Mouse (Mus musculus) hindbrain, postnatal 0 days (tissue): ENCODE data around the gene Spopl. TPM values are rescaled to one million over a fixed set of nuclear protein-coding genes. Genes with fewer than 3 reads are reported as not detected.
"Not testable (repeated sequence)": the region's sequence is repeated elsewhere in the genome, so short reads cannot be mapped to it uniquely, and the experiment has no call there.

ENCODE experiments used
- ATAC-seq: fragments of 200-750 bp; cut with Nextera tagmentation; 2 replicates; pipeline ENCODE4 v1.8.0; 2017; ENCODE audit warnings: mild to moderate bottlenecking, moderate TSS enrichment, moderate library complexity
- DNase-seq: peaks from one replicate; pipeline ENCODE4 v3.0.0-alpha.2; 2015; ENCODE audit warnings: low spot score
- H3K27ac ChIP-seq: fragments of 300-500 bp; sonication (generic); 2 replicates; pipeline ENCODE4 v1.5.1; 2014; ENCODE audit warnings: mild to moderate bottlenecking
- H3K27me3 ChIP-seq: fragments of 300-500 bp; sonication (generic); 2 replicates; pipeline ENCODE4 v1.6.1; 2014; ENCODE audit warnings: low read length, mixed read lengths; ENCODE audit not compliant: insufficient read depth
- H3K36me3 ChIP-seq: fragments of 300-500 bp; sonication (generic); 2 replicates; pipeline ENCODE4 v1.6.1; 2014; ENCODE audit warnings: low read length, mixed read lengths; ENCODE audit not compliant: insufficient read depth
- H3K4me1 ChIP-seq: fragments of 300-500 bp; sonication (generic); 2 replicates; pipeline ENCODE4 v1.6.1; 2014; ENCODE audit warnings: antibody characterized with exemption, low read length, mixed read lengths; ENCODE audit not compliant: insufficient read depth
- H3K4me2 ChIP-seq: fragments of 300-500 bp; sonication (generic); 2 replicates; pipeline ENCODE4 v1.6.1; 2014; ENCODE audit warnings: low read depth, mild to moderate bottlenecking, low read length, moderate library complexity, mixed read lengths
- H3K4me3 ChIP-seq: fragments of 300-500 bp; sonication (generic); 2 replicates; pipeline ENCODE4 v1.5.1; 2014; ENCODE audit warnings: low read length
- H3K9ac ChIP-seq: fragments of 300-500 bp; sonication (generic); replicated peaks from 2 replicates; pipeline ENCODE4 v1.6.1; 2014; ENCODE audit warnings: mild to moderate bottlenecking, low read length, moderate library complexity, mixed read lengths
- H3K9me3 ChIP-seq: fragments of 300-500 bp; sonication (generic); 2 replicates; pipeline ENCODE4 v1.6.1; 2016; ENCODE audit warnings: low read length, mixed read lengths
- CTCF ChIP-seq: IDR thresholded peaks from 2 replicates; pipeline ENCODE4 v1.5.1; 2016; ENCODE audit warnings: antibody characterized with exemption, control low read depth, low read depth
- WGBS: fragments of 180-500 bp; shearing (Covaris S2); extraction: QIAGEN DNeasy Blood & Tissue Kit; methylation state at CpG from one replicate; pipeline ENCODE4 v1.1.7; 2014; 5-methylcytosine and 5-hydroxymethylcytosine counted together
- polyA plus RNA-seq: library from polyadenylated mRNA; unstranded; fragments of >200 nt; fragmentation: Nextera tagmentation; extraction: Ambion mirVana; gene quantifications from 2 replicates; pipeline ENCODE4 v1.2.1, GENCODE M21; 2015
- total RNA-seq: library from RNA; depleted of rRNA; stranded (reverse); fragments of >200 nt; gene quantifications from 2 replicates; pipeline ENCODE4 v1.2.3, GENCODE M21; 2014; rRNA removed

The Spopl gene
- total RNA-seq (18.5 and 19.8 TPM in 2 replicates), polyA plus RNA-seq (6.8 and 8.4 TPM in 2 replicates)

DNA sequence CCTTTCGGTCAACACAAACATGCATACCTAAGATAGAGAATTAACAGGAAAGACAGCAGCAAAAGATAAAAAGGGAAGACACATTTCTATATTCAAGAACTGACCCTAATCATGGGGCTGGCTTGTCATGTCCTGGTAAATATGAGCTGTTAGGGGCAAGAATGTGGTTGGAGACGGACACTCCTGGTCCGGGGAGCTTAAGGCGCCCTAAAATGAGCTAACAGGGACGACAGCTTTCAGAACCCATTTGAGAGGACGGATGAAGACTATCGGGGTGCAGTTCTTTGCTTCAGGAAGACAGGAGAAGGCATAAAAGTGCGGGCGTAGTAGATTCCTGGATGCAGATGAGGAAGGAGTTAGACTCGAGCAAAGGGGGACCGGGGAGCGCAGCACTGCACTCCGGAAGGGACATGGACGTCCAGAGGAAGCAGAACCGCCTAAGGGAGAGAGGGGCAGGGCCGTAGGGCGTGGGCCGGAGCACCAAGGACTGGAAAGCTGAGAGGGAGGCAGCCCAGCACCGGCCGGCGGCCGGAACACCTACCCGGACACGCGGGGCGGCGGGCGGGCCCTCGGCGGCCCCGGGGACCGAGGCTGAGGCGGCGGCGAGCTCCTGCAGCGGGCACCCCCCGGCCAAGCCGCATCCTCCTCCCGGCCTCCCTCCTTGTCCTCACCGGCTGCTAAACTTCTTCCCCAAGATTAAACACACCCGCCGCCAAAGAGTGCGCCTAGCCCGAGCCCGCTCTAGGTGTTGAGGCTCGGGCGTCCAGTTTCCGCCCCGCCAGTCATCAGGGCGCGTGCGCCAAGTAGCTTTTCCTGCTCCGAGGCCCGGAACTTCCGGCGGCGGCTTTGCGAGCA is at the start of gene Spopl:
Spopl (minus strand) TSS at position 805 of the 855 bp plus-strand sequence.
- ATAC-seq (peak; percentile 96), DNase-seq (peak; percentile 92)
- no peaks in the 10 kb centered on the region for H3K9me3 ChIP-seq
- H3K27ac ChIP-seq: peak within 1 kb of the TSS; percentile 82
- peak within 1 kb of the TSS; percentile 95 for H3K4me3 ChIP-seq
- peak within 1 kb of the TSS; percentile 89 for H3K4me2 ChIP-seq
- 7% methylated on average over 54 of the region's 58 CpGs for WGBS
- no peaks in the 10 kb centered on the region for H3K27me3 ChIP-seq
- peak within 1 kb of the TSS; percentile 95 for H3K9ac ChIP-seq
- no peaks in the 10 kb centered on the region for H3K36me3 ChIP-seq
- H3K4me1 ChIP-seq: 0 out of 2 replicates have a peak, but pooled peaks cover 9% of the 10 kb centered on the region
- TF ChIP-seq CTCF: no peak

DNA sequence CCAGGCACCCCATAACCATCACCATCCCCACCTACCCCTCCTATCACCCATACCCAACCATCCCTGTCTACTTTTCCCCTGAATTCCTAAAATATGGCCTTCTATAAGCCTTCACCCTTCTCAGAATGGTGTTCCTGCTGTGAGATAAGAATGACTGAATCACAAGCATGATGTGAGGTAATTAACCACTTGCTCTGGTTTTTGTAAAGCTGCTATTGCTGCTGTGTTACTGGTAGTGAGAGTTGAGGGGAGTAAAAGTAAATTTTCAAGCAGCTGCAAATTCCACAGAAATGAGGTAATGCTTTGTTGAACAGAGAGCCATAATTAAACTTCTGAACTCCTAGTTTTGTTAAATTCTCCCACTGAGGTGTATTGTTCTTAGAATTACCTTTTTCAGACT is 48.2 kb upstream of the Spopl start:
- no peak overlapping the region for H3K4me3 ChIP-seq
- H3K9ac ChIP-seq: no peak overlapping the region
- H3K9me3 ChIP-seq: no peaks in the 10 kb centered on the region
- H3K4me1 ChIP-seq: no peaks in the 10 kb centered on the region
- H3K4me2 ChIP-seq: no peak overlapping the region
- no peak overlapping the region for H3K27ac ChIP-seq
- H3K27me3 ChIP-seq: no peaks in the 10 kb centered on the region
- no peak for TF ChIP-seq CTCF
- DNase-seq (no peak), ATAC-seq (no peak)
- H3K36me3 ChIP-seq: no peaks in the 10 kb centered on the region

DNA sequence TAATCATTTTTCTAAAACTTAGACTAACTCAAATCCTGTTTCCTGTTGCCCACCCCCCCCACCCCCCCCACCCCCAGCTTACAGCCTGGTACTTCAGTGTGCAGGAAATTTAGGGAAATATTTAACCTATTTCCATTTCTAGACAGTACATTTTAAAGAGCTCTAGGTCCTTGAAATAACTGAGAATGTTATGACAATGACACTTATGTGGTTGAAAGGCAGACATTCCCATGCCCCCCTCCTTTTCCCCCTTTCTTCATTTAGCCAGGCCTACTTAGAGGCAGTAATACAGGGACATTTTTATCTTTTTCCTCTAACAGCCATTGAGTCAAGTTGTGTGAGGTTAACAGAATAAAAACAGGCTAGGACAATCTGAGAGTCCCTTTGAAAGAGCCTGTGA is 46.1 kb upstream of the Spopl start:
- DNase-seq (no peak), ATAC-seq (no peak)
- no peaks in the 10 kb centered on the region for H3K36me3 ChIP-seq
- H3K27ac ChIP-seq: no peak overlapping the region
- no peak for TF ChIP-seq CTCF
- H3K4me1 ChIP-seq: no peaks in the 10 kb centered on the region
- no peak overlapping the region for H3K9ac ChIP-seq
- no peaks in the 10 kb centered on the region for H3K27me3 ChIP-seq
- H3K9me3 ChIP-seq: no peaks in the 10 kb centered on the region
- no peak overlapping the region for H3K4me2 ChIP-seq
- H3K4me3 ChIP-seq: no peak overlapping the region

DNA sequence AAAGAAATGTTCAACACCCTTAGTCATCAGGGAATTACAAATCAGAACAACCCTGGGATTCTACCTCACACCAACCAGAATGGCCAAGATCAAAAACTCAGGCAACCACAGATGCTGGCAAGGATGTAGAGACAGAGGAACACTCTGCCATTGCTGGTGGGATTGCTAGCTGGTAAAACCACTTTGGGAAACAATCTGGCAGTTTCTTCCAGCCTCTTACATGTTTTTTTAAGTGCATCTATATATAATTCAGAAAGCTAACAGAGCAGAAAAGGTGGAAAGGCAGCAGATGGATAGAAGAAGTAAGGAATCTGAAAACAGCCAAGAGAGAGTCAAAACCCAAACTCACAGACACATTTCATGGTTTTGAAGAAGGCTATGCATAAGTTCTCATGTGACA is 33.5 kb upstream of the Spopl start:
- ATAC-seq (no peak), DNase-seq (no peak)
- Histone ChIP-seq H3K4me3 (no peak overlapping the region), H3K9ac (no peak overlapping the region), H3K4me1 (no peaks in the 10 kb centered on the region), H3K27ac (no peak overlapping the region), H3K27me3 (no peaks in the 10 kb centered on the region), H3K4me2 (no peak overlapping the region), H3K36me3 (no peaks in the 10 kb centered on the region), H3K9me3 (no peaks in the 10 kb centered on the region)
- no peak for TF ChIP-seq CTCF

DNA sequence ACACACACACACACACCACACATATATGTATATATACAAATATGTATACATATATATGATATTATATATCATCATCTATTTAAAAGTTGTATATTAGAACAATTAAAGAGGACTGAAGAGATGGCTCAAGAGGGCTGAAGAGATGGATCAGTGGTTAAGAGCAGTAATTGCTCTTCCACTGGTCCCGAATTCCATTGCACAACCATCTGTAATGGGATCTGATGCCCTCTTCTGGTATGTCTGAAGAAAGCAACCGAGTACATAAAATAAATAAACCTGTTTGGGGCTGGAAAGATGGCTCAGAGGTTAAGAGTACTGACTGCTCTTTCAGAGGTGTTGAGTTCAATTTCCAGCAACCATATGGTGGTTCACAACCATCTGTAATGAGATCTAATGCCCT is 16.9 kb upstream of the Spopl start:
- TF ChIP-seq CTCF: 0 out of 2 replicates have a peak, but pooled peaks have one; percentile 16
- Histone ChIP-seq H3K4me1 (no peaks in the 10 kb centered on the region), H3K4me2 (no peak overlapping the region), H3K27ac (no peak overlapping the region), H3K9me3 (no peaks in the 10 kb centered on the region), H3K27me3 (no peaks in the 10 kb centered on the region), H3K4me3 (no peak overlapping the region), H3K36me3 (no peaks in the 10 kb centered on the region), H3K9ac (no peak overlapping the region)
- DNase-seq (no peak), ATAC-seq (no peak)
- 41% methylated on average over 2 of the region's 2 CpGs for WGBS

DNA sequence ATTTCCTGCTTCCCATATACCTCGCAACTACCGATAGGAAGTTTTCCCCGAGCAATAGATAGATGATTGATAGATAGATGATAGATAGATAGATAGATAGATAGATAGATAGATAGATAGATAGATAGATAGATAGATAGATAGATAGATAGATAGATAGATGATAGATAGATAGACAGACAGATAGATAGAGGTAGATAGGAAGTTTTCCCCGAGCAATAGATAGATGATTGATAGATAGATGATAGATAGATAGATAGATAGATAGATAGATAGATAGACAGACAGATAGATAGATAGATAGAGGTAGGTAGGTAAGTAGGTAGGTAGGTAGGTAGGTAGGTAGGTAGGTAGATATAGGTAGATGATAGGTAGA is 239 bp upstream of the Spopl start:
- H3K4me3 ChIP-seq: peak overlapping the region; percentile 95
- H3K36me3 ChIP-seq, H3K9me3 ChIP-seq, H3K4me1 ChIP-seq, DNase-seq, H3K27me3 ChIP-seq, ATAC-seq: not testable (repeated sequence)
- peak overlapping the region; percentile 89 for H3K4me2 ChIP-seq
- WGBS: 23% methylated on average over 4 of the region's 4 CpGs
- peak overlapping the region; percentile 95; the same call in 1 of the 2 replicates for H3K9ac ChIP-seq
- H3K27ac ChIP-seq: peak overlapping the region; percentile 82; the same call in 1 of the 2 replicates

DNA sequence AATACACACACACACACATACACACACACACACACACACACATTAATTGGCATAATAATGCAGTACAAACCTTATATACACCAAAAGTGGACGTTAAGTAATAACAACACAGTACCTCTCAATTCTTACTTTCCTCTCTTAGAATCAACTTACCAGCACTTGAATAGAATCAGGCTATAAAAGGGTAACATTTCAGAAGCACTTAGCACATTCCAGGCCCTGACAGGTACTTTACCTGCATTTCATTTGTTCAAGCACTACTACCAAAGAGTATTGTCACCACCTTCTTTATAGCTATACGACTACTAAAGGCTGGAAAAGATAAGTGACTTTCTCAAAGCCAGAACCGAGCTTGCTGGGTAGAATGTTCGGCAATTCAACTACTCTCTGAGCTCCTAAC is 1.3 kb downstream of the Spopl start:
- TF ChIP-seq CTCF: no peak

More for the DNA sequence above, 1.3 kb downstream of the Spopl start:
- H3K27ac ChIP-seq: no peak overlapping the region
- WGBS: 86% methylated on average over 4 of the region's 4 CpGs
- H3K4me3 ChIP-seq: peak overlapping the region; percentile 95
- DNase-seq: no peak
- H3K27me3 ChIP-seq: no peaks in the 10 kb centered on the region
- 0 out of 2 replicates have a peak, but pooled peaks cover 9% of the 10 kb centered on the region for H3K4me1 ChIP-seq
- no peak for ATAC-seq
- no peaks in the 10 kb centered on the region for H3K36me3 ChIP-seq
- peak overlapping the region; percentile 95; the same call in 1 of the 2 replicates for H3K9ac ChIP-seq
- no peaks in the 10 kb centered on the region for H3K9me3 ChIP-seq
- H3K4me2 ChIP-seq: peak overlapping the region; percentile 89
